Mouse (Mus musculus): ENCODE measurements around the gene Fam168a. TPM values are rescaled to one million over a fixed set of nuclear protein-coding genes. Genes with fewer than 3 reads are reported as not detected.

Gene Fam168a
- polyA plus RNA-seq, 1 experiment from 2014 or later: 42.2 TPM

- Histone ChIP-seq H3K4me1 (peaks cover 28% of the 10 kb centered on the region), H3K27ac (no peak overlapping the region), H3K9me3 (no peaks in the 10 kb centered on the region), H3K36me3 (no peaks in the 10 kb centered on the region), H3K9ac (no peak overlapping the region), H3K27me3 (no peaks in the 10 kb centered on the region), H3K4me2 (no peak overlapping the region), H3K4me3 (no peak overlapping the region)
- WGBS: 90% methylated on average over 5 of the region's 5 CpGs
- ATAC-seq (ENCODE audit: insufficient number of reproducible peaks, low FRiP score, low TSS enrichment, low read depth): no peak
These were observed 154.8 kb downstream of the Fam168a start for GRCm38 (mm10) chr7:100861209-100861608.

DNA sequence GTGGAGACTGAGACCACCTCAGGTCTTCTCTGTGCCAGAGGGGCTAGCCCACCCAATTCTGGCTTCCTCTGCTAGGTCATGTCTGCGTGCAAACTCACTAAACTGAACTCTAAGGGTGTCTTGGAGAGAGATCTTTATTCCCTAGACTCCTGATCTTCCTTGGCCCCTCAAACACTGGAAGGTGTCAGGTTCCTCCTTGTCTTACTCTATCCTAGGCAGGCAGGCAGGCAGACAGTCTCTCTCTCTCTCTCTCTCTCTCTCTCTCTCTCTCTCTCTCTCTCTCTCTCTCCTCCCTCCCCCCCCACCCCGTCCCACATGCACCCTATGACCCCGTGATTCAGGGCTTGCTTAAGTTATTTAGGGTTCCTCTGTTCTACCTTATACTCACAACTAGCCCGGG is 155.9 kb downstream of the Fam168a start:
- Histone ChIP-seq H3K9me3 (no peaks in the 10 kb centered on the region), H3K36me3 (no peaks in the 10 kb centered on the region), H3K4me1 (peaks cover 22% of the 10 kb centered on the region), H3K4me2 (peak overlapping the region; percentile 98), H3K9ac (peak overlapping the region; percentile 79; the same call in 1 of the 2 replicates), H3K4me3 (peak overlapping the region; percentile 75), H3K27me3 (no peaks in the 10 kb centered on the region), H3K27ac (peak overlapping the region; percentile 82; the same call in 1 of the 2 replicates)
- 11% methylated on average over 4 of the region's 4 CpGs for WGBS
- ATAC-seq (ENCODE audit: insufficient number of reproducible peaks, low FRiP score, low TSS enrichment, low read depth): no peak; the same call in 1 of the 2 replicates

DNA sequence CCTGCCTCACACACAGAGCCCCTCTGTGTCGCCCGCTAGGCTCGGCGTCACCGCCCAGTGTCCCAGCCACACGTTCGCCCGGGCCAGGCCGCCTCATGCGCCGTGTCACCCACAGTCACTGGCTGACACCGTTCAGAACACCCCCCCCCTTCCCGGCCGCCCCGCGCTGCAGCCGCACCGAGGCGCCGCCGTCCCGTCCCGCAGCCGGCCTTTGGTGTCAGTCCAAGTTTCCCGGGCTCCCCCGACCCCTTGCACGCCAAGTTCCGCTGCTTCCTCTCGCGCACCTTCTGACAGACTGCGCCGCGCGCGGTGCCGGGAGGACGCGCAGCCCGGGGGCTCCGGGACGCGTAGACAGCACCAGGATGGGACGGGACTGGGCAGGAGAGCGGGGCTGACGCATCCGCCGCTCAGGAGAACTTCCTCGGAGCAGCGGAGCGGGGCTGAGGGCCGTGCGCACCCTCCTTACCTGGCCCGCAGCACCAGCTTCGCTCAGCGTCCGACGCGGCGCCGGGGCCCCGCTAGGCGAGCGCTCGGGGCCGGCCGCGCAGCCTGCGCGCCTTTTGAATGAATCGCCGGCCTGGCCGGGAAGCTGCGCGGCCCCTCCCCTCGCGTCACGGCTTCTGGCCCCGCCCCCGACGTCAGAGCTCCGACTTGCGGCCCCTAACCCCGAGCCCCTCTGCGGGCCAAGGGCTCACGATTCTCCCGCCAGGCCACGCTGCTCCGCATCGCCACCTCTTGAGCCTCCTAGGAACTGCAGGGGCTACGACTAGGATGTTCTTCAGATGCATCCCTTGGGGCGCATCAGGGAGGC is 156.6 kb downstream of the Fam168a start, which contains the start of gene Relt:
TSS of gene Relt (minus strand) at position 619 of the 811 bp plus-strand sequence.
- Histone ChIP-seq H3K27me3 (no peaks in the 10 kb centered on the region), H3K36me3 (no peaks in the 10 kb centered on the region), H3K4me2 (peak within 1 kb of the TSS; percentile 98), H3K27ac (peak within 1 kb of the TSS; percentile 82), H3K9ac (peak within 1 kb of the TSS; percentile 79), H3K9me3 (no peaks in the 10 kb centered on the region), H3K4me3 (peak within 1 kb of the TSS; percentile 75), H3K4me1 (peaks cover 17% of the 10 kb centered on the region)
- WGBS: under 1% methylated on average over 87 of the region's 91 CpGs
- peak; percentile 82 for ATAC-seq (ENCODE audit: insufficient number of reproducible peaks, low FRiP score, low TSS enrichment, low read depth)

- Histone ChIP-seq H3K27ac (no peak overlapping the region), H3K4me3 (no peak overlapping the region), H3K27me3 (no peaks in the 10 kb centered on the region), H3K36me3 (peaks cover 13% of the 10 kb centered on the region), H3K4me1 (peaks cover 17% of the 10 kb centered on the region), H3K9ac (no peak overlapping the region), H3K4me2 (no peak overlapping the region), H3K9me3 (no peaks in the 10 kb centered on the region)
- ATAC-seq (ENCODE audit: insufficient number of reproducible peaks, low FRiP score, low TSS enrichment, low read depth): no peak
- 6% methylated on average over 3 of the region's 3 CpGs for WGBS
These were observed 160.2 kb downstream of the Fam168a start for GRCm38 (mm10) chr7:100866675-100867074.

DNA sequence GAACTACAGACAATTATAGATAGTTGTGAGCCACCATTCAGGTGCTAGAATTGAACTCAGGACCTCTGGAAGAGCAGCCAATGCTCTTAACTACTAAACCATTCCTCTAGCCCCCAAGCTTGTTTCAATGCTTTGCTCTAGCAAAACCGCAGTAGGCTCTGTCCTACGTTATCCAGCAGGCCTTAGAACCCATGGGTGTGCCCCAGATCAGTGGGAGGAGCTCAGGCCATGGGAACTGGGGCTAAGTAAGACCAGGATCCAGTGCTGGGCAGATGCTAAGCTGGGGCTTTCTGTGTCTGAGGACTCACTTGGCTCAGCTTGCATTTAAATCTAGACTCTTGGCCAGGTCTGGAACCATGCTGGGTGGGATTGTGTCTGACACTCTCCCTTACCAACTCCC is 161.1 kb downstream of the Fam168a start:
- Histone ChIP-seq H3K36me3 (peaks cover 22% of the 10 kb centered on the region), H3K9me3 (no peaks in the 10 kb centered on the region), H3K27ac (no peak overlapping the region), H3K27me3 (no peaks in the 10 kb centered on the region), H3K9ac (no peak overlapping the region), H3K4me1 (peaks cover 9% of the 10 kb centered on the region), H3K4me2 (no peak overlapping the region), H3K4me3 (no peak overlapping the region)
- ATAC-seq (ENCODE audit: insufficient number of reproducible peaks, low FRiP score, low TSS enrichment, low read depth): no peak
- 42% methylated on average over 2 of the region's 2 CpGs for WGBS

GRCm38 (mm10) chr7:100868551-100868950 is 162.1 kb downstream of the Fam168a start:
- ATAC-seq (ENCODE audit: insufficient number of reproducible peaks, low FRiP score, low TSS enrichment, low read depth): no peak
- no peak overlapping the region for H3K4me2 ChIP-seq
- 0 out of 2 replicates have a peak overlapping the region, but pooled peaks have one; percentile 43 for H3K27ac ChIP-seq
- H3K36me3 ChIP-seq: peaks cover 32% of the 10 kb centered on the region
- H3K4me1 ChIP-seq: peaks cover 3% of the 10 kb centered on the region; the same call in 1 of the 2 replicates
- 78% methylated on average over 4 of the region's 4 CpGs for WGBS
- H3K9me3 ChIP-seq: no peaks in the 10 kb centered on the region
- no peak overlapping the region for H3K9ac ChIP-seq
- H3K27me3 ChIP-seq: no peaks in the 10 kb centered on the region
- no peak overlapping the region for H3K4me3 ChIP-seq

DNA sequence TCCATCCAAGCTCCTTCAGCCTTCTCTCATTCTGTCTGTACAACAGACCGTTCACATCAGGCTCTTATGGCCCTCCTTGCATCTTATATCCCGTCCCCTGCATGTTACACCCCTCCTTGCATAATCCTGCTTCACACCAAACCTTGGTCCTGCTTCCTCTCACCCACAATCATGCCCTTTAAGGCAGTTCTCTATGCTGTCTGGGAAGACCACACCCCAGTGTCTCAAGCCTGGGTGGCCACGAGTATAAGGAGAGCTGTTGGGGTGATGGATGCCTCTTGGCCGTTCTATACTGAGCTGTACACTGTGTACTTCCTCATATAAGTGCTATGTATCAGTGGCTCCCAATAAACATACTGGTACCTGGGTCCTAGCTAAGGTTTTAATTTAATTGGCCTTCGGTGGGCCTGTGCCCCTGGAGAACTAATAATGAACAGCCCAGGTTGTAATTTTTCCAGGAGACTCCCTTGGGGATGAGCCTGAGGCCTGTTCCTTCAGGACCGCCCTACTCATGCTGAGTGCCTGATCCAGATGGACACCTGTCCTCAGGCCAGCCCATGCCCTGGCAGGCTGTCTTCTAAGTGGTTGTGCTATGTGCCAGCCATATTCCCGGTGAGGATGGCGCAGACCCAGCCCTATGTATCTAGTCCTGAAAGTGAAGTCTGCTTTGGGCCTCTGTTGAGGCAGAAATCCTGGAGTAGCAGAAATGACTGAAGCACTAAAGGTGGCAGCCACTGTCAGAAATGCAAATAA is 163.6 kb downstream of the Fam168a start:
- ATAC-seq (ENCODE audit: insufficient number of reproducible peaks, low FRiP score, low TSS enrichment, low read depth): no peak
- Histone ChIP-seq H3K9me3 (no peaks in the 10 kb centered on the region), H3K27me3 (no peaks in the 10 kb centered on the region), H3K27ac (no peak overlapping the region), H3K4me3 (no peak overlapping the region), H3K4me2 (no peak overlapping the region), H3K9ac (no peak overlapping the region), H3K36me3 (peaks cover 46% of the 10 kb centered on the region), H3K4me1 (peaks cover 3% of the 10 kb centered on the region; the same call in 1 of the 2 replicates)
- WGBS: 74% methylated on average over 8 of the region's 8 CpGs

DNA sequence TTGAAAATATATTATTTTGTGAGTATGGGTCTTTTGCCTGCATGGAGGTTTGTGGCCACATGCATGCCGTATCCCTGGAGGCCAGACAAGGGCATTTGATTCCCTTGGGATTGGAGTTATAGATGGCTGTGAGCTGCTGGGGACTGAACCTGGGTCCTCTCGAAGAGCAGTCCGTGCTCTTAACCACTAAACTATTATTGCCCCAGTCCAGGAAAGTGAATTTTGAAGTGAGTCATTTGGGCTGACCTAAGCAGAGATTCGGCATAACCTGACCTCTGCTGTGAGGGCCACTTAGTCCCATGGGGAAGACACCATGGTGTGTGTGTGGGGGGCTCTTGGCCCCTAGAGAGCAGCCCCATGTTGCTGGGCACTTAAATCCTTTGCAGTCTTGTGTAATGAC is 164.9 kb downstream of the Fam168a start:
- H3K27me3 ChIP-seq: no peaks in the 10 kb centered on the region
- H3K9ac ChIP-seq: no peak overlapping the region
- ATAC-seq (ENCODE audit: insufficient number of reproducible peaks, low FRiP score, low TSS enrichment, low read depth): no peak
- WGBS: 84% methylated on average over 4 of the region's 4 CpGs
- H3K9me3 ChIP-seq: no peaks in the 10 kb centered on the region
- peaks cover 58% of the 10 kb centered on the region for H3K36me3 ChIP-seq
- peaks cover 3% of the 10 kb centered on the region; the same call in 1 of the 2 replicates for H3K4me1 ChIP-seq
- H3K4me2 ChIP-seq: no peak overlapping the region
- no peak overlapping the region for H3K4me3 ChIP-seq
- no peak overlapping the region for H3K27ac ChIP-seq

DNA sequence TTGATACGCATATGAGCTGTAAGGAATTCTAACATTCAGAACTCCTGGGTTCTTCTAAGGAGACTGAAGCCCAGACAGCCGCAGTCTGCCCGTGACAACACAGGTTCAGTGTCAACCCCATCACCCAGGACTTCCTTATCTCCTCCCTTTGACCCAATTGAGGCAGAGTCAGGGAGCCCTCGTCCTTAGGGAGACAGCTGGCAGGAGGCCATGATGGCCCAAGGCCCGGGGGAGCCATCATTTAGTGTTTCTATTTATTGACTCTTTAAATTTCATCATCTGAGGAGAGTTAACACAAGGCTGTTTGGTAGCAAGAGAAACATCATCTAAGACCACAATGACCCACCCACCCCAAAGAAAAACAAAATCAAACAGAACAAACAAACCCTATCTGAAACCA is 165.5 kb downstream of the Fam168a start:
- Histone ChIP-seq H3K9me3 (no peaks in the 10 kb centered on the region), H3K36me3 (peaks cover 64% of the 10 kb centered on the region), H3K4me1 (peaks cover 3% of the 10 kb centered on the region; the same call in 1 of the 2 replicates), H3K27me3 (no peaks in the 10 kb centered on the region), H3K9ac (no peak overlapping the region), H3K4me2 (no peak overlapping the region), H3K27ac (no peak overlapping the region), H3K4me3 (no peak overlapping the region)
- ATAC-seq (ENCODE audit: insufficient number of reproducible peaks, low FRiP score, low TSS enrichment, low read depth): no peak
- WGBS: 71% methylated on average over 5 of the region's 5 CpGs

GRCm38 (mm10) chr7:100873197-100873596 is 166.8 kb downstream of the Fam168a start:
- WGBS: 91% methylated on average over 13 of the region's 13 CpGs
- Histone ChIP-seq H3K27ac (no peak overlapping the region), H3K9me3 (no peaks in the 10 kb centered on the region), H3K9ac (no peak overlapping the region), H3K36me3 (peaks cover 77% of the 10 kb centered on the region), H3K4me2 (no peak overlapping the region), H3K4me3 (no peak overlapping the region), H3K27me3 (no peaks in the 10 kb centered on the region), H3K4me1 (peaks cover 3% of the 10 kb centered on the region; the same call in 1 of the 2 replicates)
- no peak for ATAC-seq (ENCODE audit: insufficient number of reproducible peaks, low FRiP score, low TSS enrichment, low read depth)

DNA sequence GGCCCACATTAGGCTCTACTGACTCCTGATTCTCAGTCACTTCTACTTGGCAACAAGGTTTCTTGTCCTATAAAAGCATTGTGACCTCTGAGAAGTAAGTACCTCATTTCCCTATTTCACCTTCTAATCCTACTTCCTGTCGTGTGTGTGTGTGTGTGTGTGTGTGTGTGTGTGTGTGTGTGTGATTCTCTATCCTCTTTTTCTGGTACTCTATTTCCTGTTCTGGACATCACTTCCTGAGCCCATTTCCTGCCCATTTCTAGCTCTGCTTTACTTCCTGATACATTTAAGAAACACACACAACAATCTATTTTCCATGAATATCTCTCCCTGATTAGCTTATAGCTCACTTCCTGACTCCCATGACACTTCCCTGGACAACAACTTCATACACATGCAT is 169.4 kb downstream of the Fam168a start:
- H3K36me3 ChIP-seq: peaks cover 96% of the 10 kb centered on the region
- no peaks in the 10 kb centered on the region for H3K4me1 ChIP-seq
- H3K27me3 ChIP-seq: no peaks in the 10 kb centered on the region
- H3K4me3 ChIP-seq: no peak overlapping the region
- ATAC-seq (ENCODE audit: insufficient number of reproducible peaks, low FRiP score, low TSS enrichment, low read depth): no peak
- H3K4me2 ChIP-seq: no peak overlapping the region
- WGBS: 82% methylated on average over 1 of the region's 1 CpGs
- no peaks in the 10 kb centered on the region for H3K9me3 ChIP-seq
- H3K27ac ChIP-seq: peak overlapping the region; percentile 67; the same call in 1 of the 2 replicates
- H3K9ac ChIP-seq: no peak overlapping the region

DNA sequence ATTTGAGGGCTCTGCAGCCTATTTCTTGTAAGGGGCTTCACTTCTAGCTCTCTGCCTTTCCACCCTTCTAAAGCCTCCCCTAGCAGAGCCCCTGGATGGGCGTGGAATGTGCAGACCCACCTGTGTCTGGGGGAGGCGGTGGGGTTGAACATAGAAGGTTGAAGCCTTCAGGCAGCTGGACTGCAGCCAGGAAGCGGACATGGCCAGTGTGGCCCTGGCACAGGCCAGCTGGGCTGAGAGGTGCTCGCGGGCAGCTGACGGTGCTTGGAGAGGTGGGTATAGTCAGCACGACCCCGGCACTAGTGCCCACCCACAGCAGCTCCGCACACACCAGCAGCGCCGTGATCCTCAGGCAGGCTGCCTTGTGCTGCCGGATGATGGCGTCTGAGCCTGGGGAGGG is 169.9 kb downstream of the Fam168a start:
- no peaks in the 10 kb centered on the region for H3K9me3 ChIP-seq
- ATAC-seq (ENCODE audit: insufficient number of reproducible peaks, low FRiP score, low TSS enrichment, low read depth): no peak
- H3K4me2 ChIP-seq: no peak overlapping the region
- no peaks in the 10 kb centered on the region for H3K4me1 ChIP-seq
- H3K9ac ChIP-seq: no peak overlapping the region
- H3K27me3 ChIP-seq: no peaks in the 10 kb centered on the region
- H3K27ac ChIP-seq: peak overlapping the region; percentile 67; the same call in 1 of the 2 replicates
- H3K36me3 ChIP-seq: peaks cover 97% of the 10 kb centered on the region
- H3K4me3 ChIP-seq: no peak overlapping the region
- 88% methylated on average over 13 of the region's 13 CpGs for WGBS
